Mouse (Mus musculus): ENCODE results near the gene Oaz1. TPM values are rescaled to one million over a fixed set of nuclear protein-coding genes. Genes with fewer than 3 reads are reported as not detected.
"Not testable (repeated sequence)": the region's sequence is repeated elsewhere in the genome, so short reads cannot be mapped to it uniquely, and the experiment has no call there.

Gene Oaz1
- total RNA-seq, 2 experiments from 2014 or later: 429 to 450 TPM

- DNase-seq (ENCODE audit: low spot score in 2 of 2): no peak
These were observed 24.1 kb upstream of the Oaz1 start for GRCm38 (mm10) chr10:80802204-80802912.

GRCm38 (mm10) chr10:80802996-80803395 is 23.5 kb upstream of the Oaz1 start:
- DNase-seq (ENCODE audit: low spot score in 2 of 2): no peak

GRCm38 (mm10) chr10:80804340-80804739 is 22.1 kb upstream of the Oaz1 start:
- DNase-seq (ENCODE audit: low spot score in 2 of 2): no peak

GRCm38 (mm10) chr10:80804916-80805315 is 21.5 kb upstream of the Oaz1 start, which contains the start of gene Amh:
TSS of gene Amh (plus strand) at chr10:80805243.
- no peak for DNase-seq (ENCODE audit: low spot score in 2 of 2)

- no peak for DNase-seq (ENCODE audit: low spot score in 2 of 2)
These were observed 21.1 kb upstream of the Oaz1 start for GRCm38 (mm10) chr10:80805322-80805721.

- DNase-seq (ENCODE audit: low spot score in 2 of 2): peak; percentile 72 to 75
These were observed 20.5 kb upstream of the Oaz1 start for GRCm38 (mm10) chr10:80805925-80806324.

GRCm38 (mm10) chr10:80806341-80807056 is 20.0 kb upstream of the Oaz1 start:
- no peak for DNase-seq (ENCODE audit: low spot score in 2 of 2)

- peak; percentile 87 to 89 for DNase-seq (ENCODE audit: low spot score in 2 of 2)
These were observed 19.3 kb upstream of the Oaz1 start for GRCm38 (mm10) chr10:80807057-80807627.

GRCm38 (mm10) chr10:80808099-80808984 is 18.1 kb upstream of the Oaz1 start:
- DNase-seq (ENCODE audit: low spot score in 2 of 2): no peak

- no peak for DNase-seq (ENCODE audit: low spot score in 2 of 2)
These were observed 17.3 kb upstream of the Oaz1 start for GRCm38 (mm10) chr10:80808985-80809632.

- no peak for DNase-seq (ENCODE audit: low spot score in 2 of 2)
These were observed 16.4 kb upstream of the Oaz1 start for GRCm38 (mm10) chr10:80810084-80810483.

- no peak for DNase-seq (ENCODE audit: low spot score in 2 of 2)
These were observed 13.9 kb upstream of the Oaz1 start for GRCm38 (mm10) chr10:80812391-80813041.

- DNase-seq (ENCODE audit: low spot score in 2 of 2): no peak
These were observed 13.1 kb upstream of the Oaz1 start, which contains the start of gene Jsrp1 for GRCm38 (mm10) chr10:80813366-80813765. TSS of gene Jsrp1 (minus strand) at chr10:80813498.

- no peak for DNase-seq (ENCODE audit: low spot score in 2 of 2)
These were observed 11.7 kb upstream of the Oaz1 start for GRCm38 (mm10) chr10:80814800-80815199.

GRCm38 (mm10) chr10:80816303-80816702 is 10.2 kb upstream of the Oaz1 start:
- not testable (repeated sequence) for DNase-seq (ENCODE audit: low spot score in 2 of 2)

- DNase-seq (ENCODE audit: low spot score in 2 of 2): no peak
These were observed 9.3 kb upstream of the Oaz1 start for GRCm38 (mm10) chr10:80817164-80817563.

- not testable (repeated sequence) for DNase-seq (ENCODE audit: low spot score in 2 of 2)
These were observed 8.5 kb upstream of the Oaz1 start for GRCm38 (mm10) chr10:80817955-80818354.

- DNase-seq (ENCODE audit: low spot score in 2 of 2): no peak
These were observed 7.7 kb upstream of the Oaz1 start for GRCm38 (mm10) chr10:80818599-80819281.

GRCm38 (mm10) chr10:80819406-80819805 is 7.0 kb upstream of the Oaz1 start:
- DNase-seq (ENCODE audit: low spot score in 2 of 2): no peak
